Mouse (Mus musculus): ENCODE data around the gene Psd4.
A peak's percentile ranks its signal among the peaks of the same experiment; 100 is the strongest.

Gene Psd4

DNA sequence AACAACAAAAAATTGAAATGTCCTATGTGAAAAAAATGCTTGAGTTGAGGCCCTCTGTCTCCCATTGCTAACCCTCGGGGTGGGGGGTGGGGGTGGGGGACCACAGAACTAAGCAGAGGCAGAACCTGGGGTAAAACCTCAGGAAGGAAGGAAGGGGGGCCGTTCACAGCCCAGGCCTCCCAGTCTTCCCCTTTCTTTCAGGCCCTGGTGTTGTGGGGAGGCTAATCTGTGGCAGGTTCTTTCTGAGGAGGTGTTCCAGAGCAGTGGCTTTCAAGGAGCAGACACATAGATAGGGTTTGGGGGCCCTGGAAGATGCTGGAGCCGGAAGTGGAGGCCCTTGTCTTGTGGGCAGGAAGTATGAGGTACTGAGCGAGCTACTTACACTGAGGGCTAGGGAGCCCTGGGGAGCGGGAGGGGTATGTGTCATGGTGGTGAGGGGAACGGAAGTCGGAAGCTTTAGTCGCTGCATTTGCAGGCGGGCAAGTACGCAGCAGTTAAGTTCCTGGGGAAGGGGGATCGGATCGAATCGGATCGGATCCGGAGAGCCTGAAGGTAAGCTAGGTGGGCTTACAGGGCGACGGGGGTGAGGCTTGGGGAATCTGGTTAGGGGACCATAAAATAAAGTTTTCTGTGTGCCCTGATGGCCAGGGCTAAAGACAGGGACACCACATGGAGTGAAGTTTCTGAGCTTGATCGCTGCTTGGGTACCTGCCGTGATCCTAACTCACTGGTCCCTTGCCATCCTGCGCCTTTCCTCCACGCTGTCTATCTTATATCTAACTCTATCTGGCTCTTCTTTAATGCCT, 19.0 kb downstream of the Psd4 start:
- DNase-seq (ENCODE audit: low spot score), result no peak

- DNase-seq (ENCODE audit: low spot score), result no peak
These were observed 19.6 kb downstream of the Psd4 start for GRCm38 (mm10) chr2:24386964-24387320.

- no peak for DNase-seq (ENCODE audit: low spot score)
These were observed 20.2 kb downstream of the Psd4 start for GRCm38 (mm10) chr2:24387361-24388283.

DNA sequence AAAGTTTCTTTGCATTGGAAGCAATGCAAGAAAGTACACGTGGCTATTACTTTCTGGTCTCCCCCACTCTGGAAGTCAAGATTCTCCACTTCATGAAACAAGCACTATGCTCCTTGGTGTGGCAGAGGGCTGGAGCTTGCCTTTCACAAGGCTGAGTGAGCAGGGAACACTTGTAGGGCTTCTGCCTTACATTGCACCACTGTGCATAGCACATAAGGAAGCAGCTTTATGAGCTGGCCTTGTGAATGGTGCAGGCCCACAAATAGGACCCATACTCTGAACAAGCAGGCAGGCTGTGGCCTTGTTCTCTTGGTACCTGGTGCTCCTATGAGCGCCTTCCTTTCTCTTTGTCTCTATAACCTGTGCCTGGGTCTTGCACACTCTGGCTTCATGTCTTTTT, 25.9 kb downstream of the Psd4 start:
- no peak for DNase-seq (ENCODE audit: low spot score)

DNA sequence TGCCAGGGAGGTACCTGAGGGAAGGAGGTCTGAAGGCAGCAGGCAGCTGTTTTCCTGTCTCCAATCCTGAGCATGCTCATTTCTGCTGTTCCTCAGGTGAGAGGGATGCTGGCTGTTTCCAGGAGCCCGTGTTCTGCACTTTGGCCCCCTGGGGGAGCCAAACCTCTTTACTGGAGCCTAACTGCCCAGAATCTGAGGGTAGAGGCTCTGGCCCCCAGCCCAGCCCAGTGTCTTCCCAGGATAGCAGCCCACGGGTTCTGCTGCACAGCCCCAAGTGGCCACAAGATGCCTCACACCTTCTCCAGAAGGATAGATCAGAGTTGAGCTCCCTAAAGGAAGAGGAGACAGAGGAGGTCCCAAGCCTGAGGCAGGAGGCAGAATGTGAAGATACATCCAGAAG, 29.7 kb downstream of the Psd4 start:
- DNase-seq (ENCODE audit: low spot score), result no peak

DNA sequence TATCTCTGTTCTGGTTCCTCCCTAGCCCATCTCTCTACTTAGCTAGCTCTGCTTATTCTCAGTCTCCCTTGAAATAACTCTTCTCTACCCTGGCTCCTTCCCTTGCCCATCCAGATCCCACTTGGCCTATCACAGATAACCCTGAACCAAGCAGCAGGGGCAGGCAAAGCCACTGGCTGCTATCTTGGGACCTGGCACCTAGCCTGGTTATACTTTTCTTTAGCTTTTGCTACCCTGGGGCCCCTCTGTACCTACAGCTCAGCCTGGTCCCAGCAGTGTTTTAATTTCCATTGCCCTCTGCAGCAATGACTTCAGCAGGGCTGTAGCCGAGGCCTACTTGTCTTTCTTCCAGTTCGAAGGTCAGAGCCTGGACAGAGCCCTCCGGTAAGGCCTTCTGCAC, 33.3 kb downstream of the Psd4 start:
- DNase-seq (ENCODE audit: low spot score), result no peak

DNA sequence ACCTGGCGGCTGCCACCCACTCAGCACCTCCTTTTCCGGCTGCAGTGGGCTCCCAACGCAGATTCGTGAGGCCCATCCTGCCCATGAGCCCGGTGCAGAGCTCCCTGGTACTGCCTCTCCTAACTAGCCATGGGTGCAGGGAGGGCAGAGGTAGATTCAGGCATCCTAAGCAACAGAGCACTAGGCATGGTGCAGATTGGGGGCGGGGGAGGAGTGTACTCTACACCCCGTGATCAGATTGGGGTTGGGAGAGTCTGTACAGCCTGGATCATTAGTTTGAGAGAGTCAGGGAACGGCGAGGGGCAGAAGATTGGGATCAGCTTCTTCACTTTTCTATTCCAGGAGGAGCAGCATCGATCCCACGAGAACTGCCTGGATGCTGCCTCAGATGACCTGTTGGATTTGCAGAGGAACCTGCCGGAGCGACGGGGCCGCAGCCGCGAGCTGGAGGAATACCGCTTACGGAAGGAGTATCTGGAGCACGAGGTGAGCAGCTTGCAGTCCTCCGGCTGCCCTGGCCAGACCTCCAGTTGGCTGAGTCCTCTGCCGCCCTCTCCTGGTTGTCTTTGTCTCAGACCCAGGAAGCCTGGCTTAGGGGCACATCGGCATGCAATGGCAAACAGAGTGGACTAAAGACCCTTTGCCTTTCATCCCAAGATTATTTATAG, 38.1 kb downstream of the Psd4 start:
- peak; percentile 46 for DNase-seq (ENCODE audit: low spot score)

GRCm38 (mm10) chr2:24407701-24408485, 40.5 kb downstream of the Psd4 start:
- peak; percentile 50 for DNase-seq (ENCODE audit: low spot score)

DNA sequence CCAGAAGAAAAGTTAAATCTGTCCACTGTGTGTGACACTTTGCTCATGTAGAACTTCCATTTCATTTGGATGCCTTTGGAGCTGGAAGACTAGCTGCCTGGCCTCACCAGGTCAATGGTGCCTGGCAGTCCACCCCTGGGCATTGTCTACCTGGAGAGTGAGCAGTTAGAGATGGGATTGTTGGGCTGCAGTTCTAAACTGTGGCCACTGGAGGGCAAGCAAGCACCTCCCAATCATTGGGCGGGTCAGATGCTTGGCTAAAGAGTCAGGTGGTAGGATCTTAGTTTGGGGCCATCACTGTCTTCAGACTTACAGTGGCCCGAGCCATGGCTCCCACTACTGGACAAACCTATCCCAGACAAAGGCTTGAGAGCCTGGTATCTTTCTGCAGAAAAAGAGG, 41.8 kb downstream of the Psd4 start:
- DNase-seq (ENCODE audit: low spot score), result peak; percentile 20

DNA sequence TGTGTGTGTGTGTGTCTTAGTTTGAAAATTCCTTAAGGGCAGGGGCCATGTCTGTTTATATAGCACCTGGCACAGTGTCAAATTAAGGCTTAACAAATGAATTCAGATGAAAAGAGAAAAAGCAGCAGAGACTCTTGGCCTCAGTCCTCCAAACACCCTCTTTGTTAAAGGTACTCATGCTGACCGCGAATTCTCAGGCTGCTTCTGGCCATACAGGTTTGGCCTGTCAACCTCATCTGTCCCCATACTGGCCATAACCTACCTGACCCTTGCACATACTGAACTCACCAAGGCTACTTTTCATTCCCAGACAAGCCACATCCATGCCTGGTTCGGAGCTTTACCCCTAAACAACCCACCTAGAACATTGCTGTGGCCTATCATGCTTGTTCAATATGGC, 45.8 kb downstream of the Psd4 start:
- no peak for DNase-seq (ENCODE audit: low spot score)

DNA sequence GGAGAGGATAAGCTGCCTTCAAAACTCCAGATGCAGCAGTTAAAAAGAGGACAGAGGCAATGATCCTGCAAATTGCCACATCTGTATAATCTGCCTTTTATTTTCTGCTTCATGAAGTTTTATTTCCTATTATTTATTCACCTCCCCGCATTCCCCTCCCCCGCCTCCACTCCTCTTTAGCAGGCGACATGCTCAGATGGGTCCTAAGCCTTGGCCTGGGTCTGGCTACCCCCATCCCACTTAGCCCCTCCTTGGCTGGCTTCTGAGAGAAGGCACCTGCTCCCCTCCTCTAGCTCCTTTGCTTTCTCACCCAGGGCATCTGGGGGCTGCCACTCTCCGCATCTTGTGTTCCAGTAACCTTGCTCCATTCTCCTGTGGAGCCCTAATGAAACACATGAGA, 46.3 kb downstream of the Psd4 start:
- no peak for DNase-seq (ENCODE audit: low spot score)

- peak; percentile 25 for DNase-seq (ENCODE audit: low spot score)
These were observed 49.3 kb downstream of the Psd4 start for GRCm38 (mm10) chr2:24416668-24417067.

GRCm38 (mm10) chr2:24417106-24417505, 49.7 kb downstream of the Psd4 start:
- peak; percentile 14 for DNase-seq (ENCODE audit: low spot score)

DNA sequence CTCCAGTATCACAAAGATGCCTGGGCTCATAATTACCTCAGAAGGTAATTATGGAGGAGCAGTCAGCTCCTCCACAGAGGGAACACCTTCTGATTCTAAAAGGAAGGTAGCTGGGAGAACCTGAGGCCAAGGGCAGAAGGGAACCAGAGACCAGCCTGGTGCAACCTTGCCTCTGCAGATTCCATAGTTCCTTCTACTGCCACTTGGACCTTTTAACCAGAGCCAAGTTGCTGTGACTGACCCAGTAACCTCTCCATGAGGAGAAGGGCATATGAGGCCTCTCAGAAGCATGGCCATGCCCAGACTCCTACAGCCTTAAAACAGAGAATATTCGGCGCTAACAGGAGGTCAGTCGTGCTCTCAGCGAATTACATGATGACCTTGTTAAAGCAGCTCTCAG, 50.2 kb downstream of the Psd4 start:
- no peak for DNase-seq (ENCODE audit: low spot score)

GRCm38 (mm10) chr2:24421211-24421863, 54.0 kb downstream of the Psd4 start:
- no peak for DNase-seq (ENCODE audit: low spot score)

DNA sequence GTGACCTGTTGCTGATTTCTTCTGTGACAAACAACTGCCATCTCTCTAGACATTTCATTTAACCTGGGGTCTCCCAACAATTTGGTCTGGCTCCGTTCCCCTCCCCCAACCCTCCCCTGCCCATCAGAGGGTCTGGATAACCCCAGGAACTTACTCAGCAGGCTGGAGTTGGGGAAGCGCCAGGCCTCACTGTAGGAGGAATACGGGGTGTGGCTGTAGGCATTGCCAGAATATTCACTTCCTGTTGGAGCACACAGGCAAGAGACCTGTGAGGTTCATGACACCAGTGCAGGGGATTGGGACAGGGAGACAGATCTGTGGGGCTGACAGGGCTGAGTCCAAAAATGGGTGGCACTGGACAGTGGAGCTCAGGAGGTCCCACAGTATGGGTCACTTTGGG, 55.4 kb downstream of the Psd4 start:
- DNase-seq (ENCODE audit: low spot score), result no peak

GRCm38 (mm10) chr2:24425630-24426029, 58.2 kb downstream of the Psd4 start:
- DNase-seq (ENCODE audit: low spot score), result no peak

GRCm38 (mm10) chr2:24427866-24428675, 60.7 kb downstream of the Psd4 start:
- DNase-seq (ENCODE audit: low spot score), result no peak

DNA sequence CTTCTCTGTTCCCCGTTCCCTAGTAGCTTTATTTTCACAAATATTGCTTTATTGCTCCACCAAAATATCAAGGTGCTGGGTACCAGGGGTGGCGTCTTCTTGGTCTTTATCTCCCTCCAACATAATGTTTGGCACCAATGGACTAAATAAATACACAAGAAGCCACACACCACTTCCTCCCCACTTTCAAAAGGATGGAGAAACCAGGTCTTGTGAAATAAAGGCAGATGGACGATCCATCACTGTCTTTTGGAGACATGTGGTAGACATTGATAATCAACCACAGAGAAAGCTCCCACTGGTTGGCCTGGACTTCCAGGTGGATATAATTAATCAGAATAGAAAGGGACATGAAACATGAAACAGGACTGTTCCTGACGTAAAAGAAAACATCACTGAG, 62.4 kb downstream of the Psd4 start:
- no peak for DNase-seq (ENCODE audit: low spot score)

DNA sequence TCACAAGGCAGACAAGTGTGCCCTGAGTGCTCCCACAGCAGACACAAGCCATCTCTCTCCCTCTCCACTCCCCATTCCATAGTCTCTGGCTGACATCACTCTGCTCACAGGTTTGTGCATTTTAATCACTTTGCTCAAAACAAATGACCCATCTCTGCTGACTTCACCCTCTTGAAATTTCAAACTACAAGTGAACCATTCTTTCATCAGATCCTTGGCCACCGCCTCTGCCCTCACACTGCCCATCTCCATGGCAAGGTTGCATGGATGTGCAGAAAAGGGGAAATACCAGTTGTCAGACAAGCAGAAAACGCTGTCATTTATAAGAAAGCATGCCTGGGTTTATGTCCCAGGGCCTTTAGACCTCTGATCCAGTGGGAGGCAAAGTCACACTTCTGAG, 67.3 kb downstream of the Psd4 start:
- DNase-seq (ENCODE audit: low spot score), result no peak

GRCm38 (mm10) chr2:24435699-24436098, 68.3 kb downstream of the Psd4 start:
- DNase-seq (ENCODE audit: low spot score), result no peak
